In genomic region chr12:8771844-8772380, GRCm38 (mm10) we compare ENCODE assay signal across 8 mouse cellular contexts. TPM values are rescaled to one million over a fixed set of nuclear protein-coding genes. Genes with fewer than 3 reads are reported as not detected.
DNase-seq lines count a peak whose midpoint lies in the region; ATAC-seq lines count a peak whose summit lies in the region.

No protein-coding gene starts in this region.

- ATAC-seq in embryonic facial prominence, embryonic 12.5 days (ENCODE audit: insufficient number of reproducible peaks, insufficient read depth, low FRiP score, low TSS enrichment), result no peak

- H3K36me3 ChIP-seq in embryonic facial prominence, embryonic 12.5 days, result no peaks in the 10 kb centered on the region
- no peaks in the 10 kb centered on the region for H3K36me3 ChIP-seq in macrophage (ENCODE audit: inconsistent target)

- peaks cover 25% of the 10 kb centered on the region for H3K4me1 ChIP-seq in embryonic facial prominence, embryonic 12.5 days

- DNase-seq in heart, adult 11 months, result peak; percentile 90
- no peak for DNase-seq in heart, postnatal 25 days (ENCODE audit: low spot score)
- peak; percentile 20 for DNase-seq in CD4-positive helper T cell, adult 2 months (ENCODE audit: low read depth, low spot score)
- DNase-seq in heart, postnatal 4 days, result peak; percentile 51
- no peak for DNase-seq in urinary bladder, adult 18-20 months (ENCODE audit: low spot score in 2 of 2)
- no peak for DNase-seq in right cerebral cortex, postnatal 14 days

- peak overlapping the region; percentile 93 for H3K27ac ChIP-seq in embryonic facial prominence, embryonic 12.5 days
- H3K27ac ChIP-seq in macrophage, result no peak overlapping the region

- intact Hi-C loops in heart, postnatal 25 days (cut with DNase I), result loop anchor here (2.0 to 5.0 kb wide), 2 partner anchors 90 to 109 kb away; no protein-coding TSS in a partner anchor

- WGBS in embryonic facial prominence, embryonic 12.5 days, result under 1% methylated on average over 37 of the region's 37 CpGs
- under 1% methylated on average over 37 of the region's 37 CpGs for whole genome bisulfite sequencing in macrophage (ENCODE audit: missing documents)

- peak overlapping the region; percentile 86 for H3K9ac ChIP-seq in embryonic facial prominence, embryonic 12.5 days

- H3K9me3 ChIP-seq in embryonic facial prominence, embryonic 12.5 days, result no peaks in the 10 kb centered on the region

- peak overlapping the region; percentile 89 for H3K4me3 ChIP-seq in embryonic facial prominence, embryonic 12.5 days
- peak overlapping the region; percentile 23 for H3K4me3 ChIP-seq in macrophage (ENCODE audit: inconsistent target)

- no peaks in the 10 kb centered on the region for H3K27me3 ChIP-seq in embryonic facial prominence, embryonic 12.5 days

- no peaks in the 10 kb centered on the region for H3K79me2 ChIP-seq in macrophage (ENCODE audit: inconsistent target)

- H3K4me2 ChIP-seq in embryonic facial prominence, embryonic 12.5 days (replicated peaks), result peak overlapping the region; percentile 73

RNA-seq across cellular contexts. Expression of gene Sdc1, which starts 0.8 kb away (rescaled TPM):
- 1 to 10 TPM; 7.2 TPM for total RNA-seq in heart, postnatal 25 days (2021)
- polyA plus RNA-seq in embryonic facial prominence, embryonic 12.5 days (2016; fragmentation: Nextera tagmentation; extraction: Ambion mirVana), result 173 and 184 TPM in 2 replicates
- 10 to 100 TPM; 30.2 to 30.8 TPM for total RNA-seq in heart, postnatal 4 days (2021)
- total RNA-seq in macrophage (2018; cell fraction: chromatin; rRNA removed), result 10 to 100 TPM in 1 of 26 experiments, 1 to 10 TPM in 13, under 1 TPM in 8, not detected in 4; 0.38 to 13.9 (median 1.2) TPM
- 1 to 10 TPM; 1.0 to 5.9 (median 2.5) TPM for total RNA-seq in macrophage (2018; cell fraction: cytosol; rRNA removed)
- 1 to 10 TPM in 24 of 26 experiments, under 1 TPM in 2; 0.91 to 4.9 (median 2.4) TPM for total RNA-seq in macrophage (2018; cell fraction: nucleus; rRNA removed)
- polyA plus RNA-seq in macrophage (2018), result 2.3 to 3.2 TPM (median 3.0 TPM) in 3 replicates

Comparison
In these comparisons a context has a peak if more than half of its experiments do, and no peak if none do; other contexts are left out.
1. DNase-seq: peak in heart, adult 11 months (single experiment), CD4-positive helper T cell, adult 2 months (single experiment) and heart, postnatal 4 days (single experiment); none in heart, postnatal 25 days (single experiment), urinary bladder, adult 18-20 months (0 of 2) and right cerebral cortex, postnatal 14 days (single experiment).